Mouse (Mus musculus) midbrain, embryonic 11.5 days (tissue): Measurements from ENCODE around the gene BC024978. TPM values are rescaled to one million over a fixed set of nuclear protein-coding genes. Genes with fewer than 3 reads are reported as not detected.
"Not testable (repeated sequence)": the region's sequence is repeated elsewhere in the genome, so short reads cannot be mapped to it uniquely, and the experiment has no call there.

Source experiments
- ATAC-seq: fragments of 200-750 bp; cut with Nextera tagmentation; 2 replicates; pipeline ENCODE4 v1.8.0; 2017; ENCODE audit warnings: moderate TSS enrichment, moderate library complexity; ENCODE audit not compliant: low FRiP score
- DNase-seq: peaks from one replicate; pipeline ENCODE4 v3.0.0; 2015; ENCODE audit warnings: low spot score; ENCODE audit errors: missing footprints
- H3K27ac ChIP-seq: fragments of 300-500 bp; sonication (generic); 2 replicates; pipeline ENCODE4 v1.5.1; 2014; ENCODE audit warnings: low read depth, low read length
- H3K27me3 ChIP-seq: fragments of 300-500 bp; sonication (generic); 2 replicates; pipeline ENCODE4 v1.6.1; 2014; ENCODE audit warnings: mild to moderate bottlenecking, low read length, moderate library complexity, mixed read lengths; ENCODE audit not compliant: control insufficient read depth, insufficient read depth
- H3K36me3 ChIP-seq: fragments of 300-500 bp; sonication (generic); 2 replicates; pipeline ENCODE4 v1.6.1; 2014; ENCODE audit warnings: mild to moderate bottlenecking, low read length, moderate library complexity, mixed read lengths; ENCODE audit not compliant: control insufficient read depth, insufficient read depth
- H3K4me1 ChIP-seq: fragments of 300-500 bp; sonication (generic); 2 replicates; pipeline ENCODE4 v1.6.1; 2014; ENCODE audit warnings: low read length; ENCODE audit not compliant: control insufficient read depth, insufficient read depth
- H3K4me2 ChIP-seq: fragments of 300-500 bp; sonication (generic); 2 replicates; pipeline ENCODE4 v1.6.1; 2014; ENCODE audit warnings: mild to moderate bottlenecking, moderate library complexity
- H3K4me3 ChIP-seq: fragments of 300-500 bp; sonication (generic); 2 replicates; pipeline ENCODE4 v1.5.1; 2014; ENCODE audit warnings: low read depth, low read length
- H3K9ac ChIP-seq: fragments of 300-500 bp; sonication (generic); 2 replicates; pipeline ENCODE4 v1.6.1; 2014; ENCODE audit warnings: low read length
- H3K9me3 ChIP-seq: fragments of 300-500 bp; sonication (generic); 2 replicates; pipeline ENCODE4 v1.6.1; 2016; ENCODE audit warnings: low read length; ENCODE audit not compliant: control insufficient read depth
- WGBS: fragments of 180-500 bp; shearing (Covaris S2); extraction: QIAGEN DNeasy Blood & Tissue Kit; methylation state at CpG from one replicate; pipeline ENCODE4 v1.1.7; 2014; 5-methylcytosine and 5-hydroxymethylcytosine counted together
- polyA plus RNA-seq: library from polyadenylated mRNA; unstranded; fragments of >200 nt; fragmentation: Nextera tagmentation; extraction: Ambion mirVana; gene quantifications from 2 replicates; pipeline ENCODE4 v1.2.1, GENCODE M21; 2014

The BC024978 gene
- polyA plus RNA-seq, 1 experiment from 2014 or later, result 4.0 TPM

- no peaks in the 10 kb centered on the region for H3K9me3 ChIP-seq
- no peak overlapping the region for H3K9ac ChIP-seq
- no peak overlapping the region for H3K27ac ChIP-seq
- H3K4me2 ChIP-seq, result no peak overlapping the region
- DNase-seq, result no peak
- no peaks in the 10 kb centered on the region for H3K36me3 ChIP-seq
- no peaks in the 10 kb centered on the region for H3K27me3 ChIP-seq
- peaks cover 7% of the 10 kb centered on the region for H3K4me1 ChIP-seq
- H3K4me3 ChIP-seq, result no peak overlapping the region
- ATAC-seq, result no peak
- WGBS, result 87% methylated on average over 2 of the region's 2 CpGs
These were observed 41.9 kb downstream of the BC024978 start for GRCm38 (mm10) chr7:27237527-27237926.

DNA sequence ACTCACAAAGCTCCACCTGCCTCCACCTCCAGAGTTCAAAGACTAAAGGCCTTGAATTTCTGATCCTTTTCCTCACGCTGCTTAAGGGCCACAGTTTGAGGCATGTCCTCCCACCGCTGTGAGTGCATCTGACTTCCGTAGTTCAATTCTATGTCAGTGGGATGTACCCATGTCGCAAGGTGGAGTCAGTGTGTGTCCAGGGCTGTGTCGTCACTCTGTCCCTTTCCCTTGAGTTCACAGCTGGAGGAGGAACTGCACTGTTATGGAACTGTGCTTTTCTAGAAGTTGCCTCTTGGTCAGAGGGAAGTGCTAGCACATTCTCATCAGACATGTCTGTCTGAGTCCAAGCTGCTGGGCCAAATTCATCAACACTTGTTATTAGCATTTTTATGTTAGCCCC is 43.0 kb downstream of the BC024978 start:
- no peak overlapping the region for H3K4me2 ChIP-seq
- H3K9ac ChIP-seq, result no peak overlapping the region
- no peaks in the 10 kb centered on the region for H3K9me3 ChIP-seq
- no peaks in the 10 kb centered on the region for H3K27me3 ChIP-seq
- no peak overlapping the region for H3K4me3 ChIP-seq
- ATAC-seq, result no peak
- no peak overlapping the region for H3K27ac ChIP-seq
- H3K36me3 ChIP-seq, result no peaks in the 10 kb centered on the region
- 83% methylated on average over 5 of the region's 5 CpGs for WGBS
- DNase-seq, result no peak
- H3K4me1 ChIP-seq, result peaks cover 3% of the 10 kb centered on the region

DNA sequence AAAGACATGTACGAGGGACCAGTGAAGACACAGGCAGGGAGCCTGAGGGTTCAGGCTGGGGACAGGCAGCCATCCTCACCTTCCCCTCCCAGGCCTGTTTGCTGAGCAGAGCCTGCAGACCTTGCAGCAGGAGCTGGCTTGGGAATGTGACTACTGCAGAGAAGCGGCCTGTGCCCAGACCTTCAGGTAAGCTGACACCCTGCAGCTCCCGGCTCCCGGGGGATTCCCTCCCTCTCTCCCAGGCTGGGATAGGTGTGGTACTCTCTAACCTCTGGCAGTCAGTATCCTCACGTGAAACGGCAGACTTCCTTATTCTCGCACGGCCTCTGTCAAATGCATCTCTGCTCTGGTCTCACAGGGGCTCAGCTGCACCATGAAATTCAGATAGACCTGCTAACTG is 47.6 kb downstream of the BC024978 start:
- no peak overlapping the region for H3K27ac ChIP-seq
- no peaks in the 10 kb centered on the region for H3K27me3 ChIP-seq
- DNase-seq (no peak), ATAC-seq (no peak)
- H3K4me3 ChIP-seq, result no peak overlapping the region
- no peaks in the 10 kb centered on the region for H3K4me1 ChIP-seq
- H3K36me3 ChIP-seq, result no peaks in the 10 kb centered on the region
- H3K9me3 ChIP-seq, result peaks cover 2% of the 10 kb centered on the region; the same call in 1 of the 2 replicates
- no peak overlapping the region for H3K4me2 ChIP-seq
- no peak overlapping the region for H3K9ac ChIP-seq
- 72% methylated on average over 8 of the region's 8 CpGs for WGBS

DNA sequence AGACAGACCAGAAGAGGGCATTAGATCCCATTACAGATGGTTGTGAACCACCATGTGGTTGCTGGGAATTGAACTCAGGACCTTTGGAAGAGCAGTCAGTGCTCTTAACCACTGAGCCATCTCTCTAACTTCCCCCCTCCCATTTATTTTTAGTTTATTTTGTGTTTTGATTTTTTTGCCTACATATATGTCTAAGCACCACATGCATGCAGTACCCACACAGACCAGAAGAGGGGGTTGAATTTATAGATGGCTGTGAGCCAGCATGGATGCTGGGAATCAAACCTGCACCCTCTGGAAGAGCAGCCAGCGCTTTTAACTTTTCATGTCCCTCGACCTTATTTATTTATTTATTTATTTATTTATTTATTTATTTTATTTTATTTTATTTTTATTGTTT is 48.5 kb downstream of the BC024978 start:
- H3K4me1 ChIP-seq, result not testable (repeated sequence)

DNA sequence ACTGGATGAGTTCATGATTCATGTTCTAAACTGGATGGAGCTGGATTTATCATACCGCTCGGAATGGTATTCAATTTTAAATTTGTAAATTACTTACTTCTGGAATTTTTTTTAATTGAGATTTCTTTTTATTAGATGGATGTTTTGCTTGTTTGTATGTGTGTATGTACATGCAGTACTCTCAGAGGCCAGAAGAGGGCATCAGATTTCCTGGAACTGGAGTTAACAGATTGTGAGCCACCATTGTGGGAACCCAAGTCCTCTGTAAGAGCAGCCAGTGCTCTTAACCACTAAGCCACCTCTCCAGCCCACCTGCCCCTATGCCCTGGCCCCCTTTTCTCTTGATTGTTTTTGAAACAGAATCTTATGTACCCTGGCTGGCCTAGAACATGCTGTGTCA is 53.6 kb downstream of the BC024978 start:
- WGBS, result 84% methylated on average over 2 of the region's 2 CpGs
- peaks cover 2% of the 10 kb centered on the region; the same call in 1 of the 2 replicates for H3K9me3 ChIP-seq
- DNase-seq, result no peak
- no peak overlapping the region for H3K9ac ChIP-seq
- no peaks in the 10 kb centered on the region for H3K36me3 ChIP-seq
- H3K4me3 ChIP-seq, result no peak overlapping the region
- H3K27me3 ChIP-seq, result no peaks in the 10 kb centered on the region
- no peak overlapping the region for H3K27ac ChIP-seq
- no peaks in the 10 kb centered on the region for H3K4me1 ChIP-seq
- no peak overlapping the region for H3K4me2 ChIP-seq
- ATAC-seq, result no peak

More for the DNA sequence above, 48.5 kb downstream of the BC024978 start:
- not testable (repeated sequence) for H3K4me2 ChIP-seq, H3K9me3 ChIP-seq, DNase-seq, ATAC-seq, H3K36me3 ChIP-seq, H3K27ac ChIP-seq, H3K4me3 ChIP-seq, H3K9ac ChIP-seq, H3K27me3 ChIP-seq
- 75% methylated on average over 2 of the region's 2 CpGs for WGBS

DNA sequence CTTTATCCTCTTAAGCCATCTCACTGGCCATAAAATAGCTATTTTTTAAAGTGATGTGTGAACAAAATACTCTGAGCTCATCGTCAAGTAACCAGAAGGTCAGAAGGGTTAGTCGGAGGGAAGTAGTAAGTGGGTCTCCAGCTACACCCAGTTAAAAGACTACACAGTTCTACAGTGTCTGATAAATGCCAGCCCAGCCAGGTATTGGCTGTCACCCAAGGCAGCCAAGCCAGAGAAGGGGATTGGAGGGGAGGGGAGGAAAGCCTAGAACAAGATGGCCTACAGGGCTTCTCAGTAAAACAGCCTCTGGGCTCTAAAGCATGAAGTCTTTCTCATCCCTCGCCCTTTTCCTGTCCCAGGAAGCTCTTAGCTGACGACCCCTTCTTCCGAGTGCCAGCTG is 54.3 kb downstream of the BC024978 start:
- Histone ChIP-seq H3K36me3 (no peaks in the 10 kb centered on the region), H3K4me2 (no peak overlapping the region), H3K27me3 (no peaks in the 10 kb centered on the region), H3K4me3 (no peak overlapping the region), H3K9me3 (peaks cover 2% of the 10 kb centered on the region; the same call in 1 of the 2 replicates), H3K27ac (no peak overlapping the region), H3K9ac (no peak overlapping the region), H3K4me1 (no peaks in the 10 kb centered on the region)
- 89% methylated on average over 5 of the region's 5 CpGs for WGBS
- no peak for ATAC-seq
- no peak for DNase-seq

DNA sequence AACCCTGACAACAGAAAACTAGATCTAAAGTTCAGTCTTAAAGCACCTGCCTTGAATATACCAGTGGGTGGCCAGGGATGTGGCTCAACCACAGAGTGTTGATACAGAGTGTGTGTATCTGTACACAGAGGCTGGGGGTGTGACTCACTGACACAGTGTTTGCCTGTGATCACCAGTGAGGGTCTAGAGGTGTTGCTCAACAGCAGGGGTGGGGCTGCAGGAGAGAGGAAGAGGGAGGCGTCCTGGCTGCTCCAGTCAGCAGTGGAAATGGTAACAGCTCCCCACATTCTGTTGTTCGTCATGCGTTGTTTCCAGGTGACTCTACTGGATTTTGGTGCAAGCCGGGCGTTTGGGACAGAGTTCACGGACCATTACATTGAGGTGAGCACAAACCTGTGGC is 56.4 kb downstream of the BC024978 start:
- Histone ChIP-seq H3K4me2 (no peak overlapping the region), H3K9ac (no peak overlapping the region), H3K27me3 (no peaks in the 10 kb centered on the region), H3K9me3 (peaks cover 2% of the 10 kb centered on the region; the same call in 1 of the 2 replicates), H3K4me3 (no peak overlapping the region), H3K27ac (no peak overlapping the region), H3K36me3 (no peaks in the 10 kb centered on the region), H3K4me1 (no peaks in the 10 kb centered on the region)
- WGBS, result 89% methylated on average over 6 of the region's 6 CpGs
- DNase-seq (no peak), ATAC-seq (no peak)

- Histone ChIP-seq H3K36me3 (no peaks in the 10 kb centered on the region), H3K27ac (no peak overlapping the region), H3K9me3 (no peaks in the 10 kb centered on the region), H3K9ac (no peak overlapping the region), H3K27me3 (no peaks in the 10 kb centered on the region), H3K4me1 (peaks cover 16% of the 10 kb centered on the region; the same call in 1 of the 2 replicates), H3K4me2 (no peak overlapping the region), H3K4me3 (no peak overlapping the region)
- ATAC-seq (no peak), DNase-seq (no peak)
- WGBS, result 77% methylated on average over 3 of the region's 3 CpGs
These were observed 60.1 kb downstream of the BC024978 start for GRCm38 (mm10) chr7:27255721-27256120.

DNA sequence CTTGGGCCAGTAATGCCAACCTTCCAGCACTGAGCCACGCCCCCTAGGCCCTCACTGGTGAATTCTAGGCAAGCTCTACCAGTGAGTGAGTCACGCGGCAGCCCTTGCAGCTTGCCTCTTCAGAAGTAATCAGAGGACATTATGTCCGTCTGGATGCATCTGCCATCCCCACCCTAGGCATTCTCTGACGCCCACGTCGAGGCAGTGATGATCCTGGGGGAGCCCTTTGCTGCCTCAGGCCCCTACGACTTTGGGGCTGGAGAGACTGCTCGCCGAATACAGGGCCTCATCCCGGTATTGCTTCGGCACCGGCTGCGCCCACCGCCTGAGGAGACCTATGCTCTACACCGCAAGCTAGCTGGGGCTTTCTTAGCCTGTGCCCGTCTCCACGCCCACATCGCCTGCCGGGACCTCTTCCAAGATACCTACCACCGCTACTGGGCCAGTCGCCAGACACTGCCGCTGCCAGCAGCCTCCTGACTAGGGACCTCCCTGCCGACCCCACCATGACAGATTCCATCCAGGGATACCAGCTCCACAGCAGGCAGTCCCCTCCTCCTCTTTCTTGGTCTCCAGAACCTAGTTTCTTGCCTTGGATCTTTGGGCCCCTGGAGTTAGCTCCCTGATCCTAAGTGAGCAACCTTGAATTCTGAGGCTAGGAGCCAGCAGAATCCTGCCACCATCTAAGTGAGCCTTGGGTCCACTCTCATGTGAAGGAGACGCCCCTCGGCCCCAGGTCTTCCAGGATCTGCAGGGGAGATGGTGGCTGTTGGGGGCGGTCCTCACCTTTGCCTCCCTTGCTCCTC is 61.7 kb downstream of the BC024978 start:
- whole genome bisulfite sequencing, result 13% methylated on average over 26 of the region's 27 CpGs

More for the DNA sequence above, 61.7 kb downstream of the BC024978 start:
- Histone ChIP-seq H3K27ac (peak overlapping the region; percentile 38), H3K36me3 (no peaks in the 10 kb centered on the region), H3K4me3 (peak overlapping the region; percentile 18), H3K9ac (peak overlapping the region; percentile 52; the same call in 1 of the 2 replicates), H3K4me1 (peaks cover 20% of the 10 kb centered on the region; the same call in 1 of the 2 replicates), H3K4me2 (peak overlapping the region; percentile 86), H3K9me3 (no peaks in the 10 kb centered on the region), H3K27me3 (no peaks in the 10 kb centered on the region)
- ATAC-seq (no peak), DNase-seq (peak; percentile 89)
